Mouse (Mus musculus) C2C12 (cell line): Measurements from ENCODE around the gene Csmd2.

ENCODE experiments used
- CEBPB ChIP-seq: IDR thresholded peaks from one replicate; pipeline ENCODE4 v1.6.1; 2011; ENCODE audit warnings: low read depth, mild to moderate bottlenecking, control low read depth, moderate library complexity
- CTCF ChIP-seq: IDR thresholded peaks from one replicate; pipeline ENCODE4 v1.5.1; 2011; ENCODE audit not compliant: control insufficient read depth, insufficient read depth, insufficient read length
- MAX ChIP-seq: IDR thresholded peaks from one replicate; pipeline ENCODE4 v1.6.1; 2011; ENCODE audit warnings: mild to moderate bottlenecking, control low read depth
- MYOD1 ChIP-seq: IDR thresholded peaks from one replicate; pipeline ENCODE4 v1.6.1; 2011; ENCODE audit warnings: low read depth; ENCODE audit not compliant: control insufficient read depth, insufficient read length
- USF1 ChIP-seq: IDR thresholded peaks from one replicate; pipeline ENCODE4 v1.6.1; 2011; ENCODE audit warnings: low read depth, mild to moderate bottlenecking, control low read depth, moderate library complexity

DNA sequence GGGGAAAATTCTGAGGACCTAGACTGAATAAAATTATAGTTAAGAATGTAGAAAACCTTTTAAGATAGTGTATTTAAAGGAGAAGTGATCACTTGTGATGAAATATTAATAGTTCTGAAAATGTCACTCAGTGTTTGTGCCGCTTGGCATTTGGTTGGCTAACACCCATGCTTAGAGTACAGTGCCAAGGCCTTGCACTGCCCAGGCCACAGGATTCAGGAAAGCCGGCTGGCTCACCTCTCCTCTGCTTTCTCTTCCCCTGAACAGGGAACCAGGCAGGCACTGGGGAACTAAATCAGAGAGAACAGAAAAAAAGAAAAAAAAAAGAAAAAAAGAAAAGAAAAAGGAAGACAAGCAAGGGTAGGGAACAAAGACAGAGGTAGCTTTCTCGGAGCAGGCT lies 14.7 kb upstream of the Csmd2 start:
- TF ChIP-seq MAX (no peak), MYOD1 (no peak), USF1 (no peak), CTCF (no peak), CEBPB (no peak)
